Mouse (Mus musculus) C2C12 (cell line): ENCODE results near the gene Popdc3. TPM values are rescaled to one million over a fixed set of nuclear protein-coding genes. Genes with fewer than 3 reads are reported as not detected.
"Not testable (repeated sequence)": the region's sequence is repeated elsewhere in the genome, so short reads cannot be mapped to it uniquely, and the experiment has no call there.

ENCODE experiments used
- H3K27me3 ChIP-seq: one replicate; pipeline ENCODE4 v1.6.1; 2011; ENCODE audit not compliant: control insufficient read depth, insufficient read depth, insufficient read length
- H3K36me3 ChIP-seq: one replicate; pipeline ENCODE4 v1.6.1; 2011; ENCODE audit not compliant: control insufficient read depth, insufficient read depth
- H3K4me3 ChIP-seq: one replicate; pipeline ENCODE4 v1.5.1; 2011; ENCODE audit warnings: mild to moderate bottlenecking, control low read depth; ENCODE audit not compliant: poor library complexity, insufficient read depth, severe bottlenecking
- H3K79me2 ChIP-seq: one replicate; pipeline ENCODE4 v1.6.1; 2011; ENCODE audit not compliant: control insufficient read depth, insufficient read depth
- H3K79me3 ChIP-seq: one replicate; pipeline ENCODE4 v1.6.1; 2011; ENCODE audit warnings: low read depth, control low read depth
- H3ac ChIP-seq: one replicate; pipeline ENCODE3; 2011; ENCODE audit warnings: low read depth; ENCODE audit not compliant: control insufficient read depth, insufficient read length
- CEBPB ChIP-seq: IDR thresholded peaks from one replicate; pipeline ENCODE4 v1.6.1; 2011; ENCODE audit warnings: low read depth, mild to moderate bottlenecking, control low read depth, moderate library complexity
- CTCF ChIP-seq: IDR thresholded peaks from one replicate; pipeline ENCODE4 v1.5.1; 2011; ENCODE audit not compliant: control insufficient read depth, insufficient read depth, insufficient read length
- FOSL1 ChIP-seq: IDR thresholded peaks from one replicate; pipeline ENCODE4 v1.8.0; 2011; ENCODE audit warnings: mild to moderate bottlenecking, low read length; ENCODE audit not compliant: poor library complexity, insufficient read depth, severe bottlenecking
- MAX ChIP-seq: IDR thresholded peaks from one replicate; pipeline ENCODE4 v1.6.1; 2011; ENCODE audit warnings: mild to moderate bottlenecking, control low read depth
- MYOD1 ChIP-seq: IDR thresholded peaks from one replicate; pipeline ENCODE4 v1.6.1; 2011; ENCODE audit warnings: low read depth; ENCODE audit not compliant: control insufficient read depth, insufficient read length
- MYOG ChIP-seq: IDR thresholded peaks from one replicate; pipeline ENCODE4 v1.6.1; 2011; ENCODE audit not compliant: control insufficient read depth, insufficient read length; ENCODE audit errors: extremely low read depth
- USF1 ChIP-seq: IDR thresholded peaks from one replicate; pipeline ENCODE4 v1.6.1; 2011; ENCODE audit warnings: low read depth, mild to moderate bottlenecking, control low read depth, moderate library complexity
- polyA plus RNA-seq: library from polyadenylated mRNA; unstranded; fragments of >200 nt; fragmentation: generic; extraction: Trizol; gene quantifications from one replicate; pipeline ENCODE4 v1.2.1, GENCODE M21; 2012; ENCODE audit warnings: missing spikeins

The Popdc3 gene
- polyA plus RNA-seq, 1 experiment = 69.9 TPM

GRCm38 (mm10) chr10:45290618-45291017 is 112.7 kb downstream of the Popdc3 start:
- Histone ChIP-seq H3K27me3 (no peaks in the 10 kb centered on the region), H3K4me3 (no peak overlapping the region), H3K79me2 (peaks cover 75% of the 10 kb centered on the region), H3K36me3 (no peaks in the 10 kb centered on the region), H3ac (no peak overlapping the region), H3K79me3 (peaks cover 49% of the 10 kb centered on the region)
- TF ChIP-seq USF1 = peak; percentile 74
- TF ChIP-seq CTCF = no peak
- no peak for TF ChIP-seq FOSL1
- peak; percentile 50 for TF ChIP-seq MAX
- TF ChIP-seq MYOG = no peak

GRCm38 (mm10) chr10:45292159-45292558 is 114.3 kb downstream of the Popdc3 start:
- not testable (repeated sequence) for H3K27me3 ChIP-seq
- peaks cover 59% of the 10 kb centered on the region for H3K79me3 ChIP-seq

GRCm38 (mm10) chr10:45295093-45295492 is 117.2 kb downstream of the Popdc3 start:
- no peak for TF ChIP-seq MAX
- TF ChIP-seq FOSL1 = no peak
- no peak for TF ChIP-seq MYOD1
- no peak for TF ChIP-seq USF1
- peaks cover 92% of the 10 kb centered on the region for H3K79me2 ChIP-seq
- H3K4me3 ChIP-seq = no peak overlapping the region

More at GRCm38 (mm10) chr10:45292159-45292558, 114.3 kb downstream of the Popdc3 start:
- not testable (repeated sequence) for H3K4me3 ChIP-seq, H3K36me3 ChIP-seq, H3ac ChIP-seq
- H3K79me2 ChIP-seq = peaks cover 91% of the 10 kb centered on the region

GRCm38 (mm10) chr10:45298503-45298902 is 120.6 kb downstream of the Popdc3 start:
- peaks cover 53% of the 10 kb centered on the region for H3K79me3 ChIP-seq
- no peak overlapping the region for H3K4me3 ChIP-seq
- H3K27me3 ChIP-seq = no peaks in the 10 kb centered on the region
- H3K36me3 ChIP-seq = no peaks in the 10 kb centered on the region
- TF ChIP-seq CEBPB (no peak), MYOG (no peak), MAX (no peak), FOSL1 (no peak), CTCF (no peak), MYOD1 (no peak), USF1 (no peak)
- peaks cover 74% of the 10 kb centered on the region for H3K79me2 ChIP-seq
- no peak overlapping the region for H3ac ChIP-seq

More at GRCm38 (mm10) chr10:45295093-45295492, 117.2 kb downstream of the Popdc3 start:
- H3ac ChIP-seq = no peak overlapping the region
- peaks cover 65% of the 10 kb centered on the region for H3K79me3 ChIP-seq
- H3K36me3 ChIP-seq = no peaks in the 10 kb centered on the region
- H3K27me3 ChIP-seq = no peaks in the 10 kb centered on the region

GRCm38 (mm10) chr10:45299509-45299908 is 121.6 kb downstream of the Popdc3 start:
- Histone ChIP-seq H3K79me3 (peaks cover 46% of the 10 kb centered on the region), H3ac (no peak overlapping the region), H3K36me3 (no peaks in the 10 kb centered on the region), H3K79me2 (peaks cover 74% of the 10 kb centered on the region), H3K27me3 (no peaks in the 10 kb centered on the region), H3K4me3 (no peak overlapping the region)
- TF ChIP-seq MYOD1 (peak; percentile 53), FOSL1 (peak; percentile 19), MAX (no peak)

GRCm38 (mm10) chr10:45303315-45304036 is 125.6 kb downstream of the Popdc3 start:
- Histone ChIP-seq H3ac (no peak overlapping the region), H3K79me2 (peaks cover 74% of the 10 kb centered on the region), H3K79me3 (peaks cover 35% of the 10 kb centered on the region), H3K36me3 (no peaks in the 10 kb centered on the region), H3K27me3 (no peaks in the 10 kb centered on the region), H3K4me3 (no peak overlapping the region)
- no peak for TF ChIP-seq FOSL1
- no peak for TF ChIP-seq CEBPB
- no peak for TF ChIP-seq USF1
